Mouse (Mus musculus) G1E (cell line): ENCODE data around the gene Gm3286. TPM values are rescaled to one million over a fixed set of nuclear protein-coding genes. Genes with fewer than 3 reads are reported as not detected.
"Not testable (repeated sequence)": the region's sequence is repeated elsewhere in the genome, so short reads cannot be mapped to it uniquely, and the experiment has no call there.

ENCODE experiments used
- ATAC-seq: 2 replicates; pipeline ENCODE4 v1.8.0; 2016; ENCODE audit warnings: mild to moderate bottlenecking; ENCODE audit not compliant: insufficient number of reproducible peaks, poor library complexity, low FRiP score, severe bottlenecking; ENCODE audit errors: extremely low read depth
- DNase-seq: peaks from one replicate; pipeline ENCODE4 v3.0.0; 2012; ENCODE audit warnings: low spot score
- H3K27me3 ChIP-seq: 2 replicates; pipeline ENCODE4 v1.6.1; 2012; ENCODE audit warnings: mild to moderate bottlenecking, low read length, inconsistent platforms; ENCODE audit not compliant: insufficient read depth
- H3K36me3 ChIP-seq: replicated peaks from 2 replicates; pipeline ENCODE3; 2012; ENCODE audit warnings: mild to moderate bottlenecking, inconsistent platforms
- H3K4me1 ChIP-seq: 2 replicates; pipeline ENCODE4 v1.6.1; 2012; ENCODE audit warnings: low read depth, low read length, inconsistent platforms, mixed read lengths; ENCODE audit not compliant: insufficient read depth
- H3K4me3 ChIP-seq: 2 replicates; pipeline ENCODE4 v1.5.1; 2012; ENCODE audit warnings: low read depth, mild to moderate bottlenecking, inconsistent platforms, low read length, moderate library complexity, mixed read lengths
- H3K9me3 ChIP-seq: replicated peaks from 2 replicates; pipeline ENCODE4 v1.6.1; 2012; ENCODE audit warnings: inconsistent platforms
- polyA plus RNA-seq: library from polyadenylated mRNA; stranded (reverse); fragments of >175 nt; gene quantifications from 2 replicates; pipeline ENCODE4 v1.2.3, GENCODE M21; 2012
- total RNA-seq, 2 experiments: library from RNA; stranded (forward) in 1 of 2; stranded (reverse) in 1 of 2; fragments of 200-1000 nt in 1 of 2; fragments of >200 nt in 1 of 2; fragmentation: Nextera tagmentation in 1 of 2; gene quantifications; 2 replicates each; pipeline ENCODE4 v1.2.3; 2014 to 2017

The Gm3286 gene
- total RNA-seq (2014; fragmentation: Nextera tagmentation) (not detected in 2 replicates), total RNA-seq (2017) (0.38 TPM in 1 of 2 replicates, not detected in the other), polyA plus RNA-seq (not detected in 2 replicates)

DNA sequence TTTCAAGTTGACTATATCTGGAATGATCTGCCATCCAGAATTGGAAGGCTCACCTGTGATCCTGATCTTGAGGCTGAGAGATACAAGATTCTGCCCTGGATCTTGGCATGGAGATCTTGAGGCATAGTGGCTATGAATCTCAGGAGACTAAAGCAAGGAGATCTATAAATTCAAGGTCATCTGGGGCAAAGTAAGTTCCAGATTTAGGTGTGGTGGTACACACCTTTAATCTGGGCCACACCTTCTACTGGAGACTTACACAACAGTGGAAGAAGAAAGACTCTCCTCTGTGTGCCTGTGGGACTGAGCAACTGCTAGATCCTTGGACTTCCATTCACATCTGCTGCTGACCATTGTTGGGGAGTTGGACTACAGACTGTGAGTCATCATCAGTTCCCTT is at the start of gene Gm3286:
Gm3286 (plus strand) TSS at position 301 of the 400 bp plus-strand sequence.
- not testable (repeated sequence) for H3K4me3 ChIP-seq, H3K36me3 ChIP-seq, H3K9me3 ChIP-seq, H3K4me1 ChIP-seq, DNase-seq, ATAC-seq, H3K27me3 ChIP-seq

Other genes with a start within 250 kb of the Gm3286 start
- not detected in 2 replicates for gene Gm10424, start 238.0 kb upstream of the Gm3286 start, total RNA-seq (2014; fragmentation: Nextera tagmentation)
- not detected in 2 replicates for gene Gm10424, start 238.0 kb upstream of the Gm3286 start, total RNA-seq (2017)
- gene Gm10424, start 238.0 kb upstream of the Gm3286 start, polyA plus RNA-seq, result not detected in 2 replicates
- gene Gm3259, start 204.8 kb upstream of the Gm3286 start, total RNA-seq (2014; fragmentation: Nextera tagmentation), result not detected in 2 replicates
- gene Gm3259, start 204.8 kb upstream of the Gm3286 start, total RNA-seq (2017), result 0.06 and 0.11 TPM in 2 replicates
- gene Gm3259, start 204.8 kb upstream of the Gm3286 start, polyA plus RNA-seq, result not detected in 2 replicates
- not detected in 2 replicates for gene D5Ertd577e, start 54.0 kb upstream of the Gm3286 start, total RNA-seq (2014; fragmentation: Nextera tagmentation)
- not detected in 2 replicates for gene D5Ertd577e, start 54.0 kb upstream of the Gm3286 start, total RNA-seq (2017)
- gene D5Ertd577e, start 54.0 kb upstream of the Gm3286 start, polyA plus RNA-seq, result not detected in 2 replicates
- gene Gm7971, start 84.1 kb downstream of the Gm3286 start, total RNA-seq (2014; fragmentation: Nextera tagmentation), result not detected in 2 replicates
- gene Gm7971, start 84.1 kb downstream of the Gm3286 start, total RNA-seq (2017), result 0.22 TPM in 1 of 2 replicates, not detected in the other
- not detected in 2 replicates for gene Gm7971, start 84.1 kb downstream of the Gm3286 start, polyA plus RNA-seq
- gene Gm7978, start 225.4 kb downstream of the Gm3286 start, total RNA-seq (2014; fragmentation: Nextera tagmentation), result not detected in 2 replicates
- 0.05 TPM in 1 of 2 replicates, not detected in the other for gene Gm7978, start 225.4 kb downstream of the Gm3286 start, total RNA-seq (2017)
- gene Gm7978, start 225.4 kb downstream of the Gm3286 start, polyA plus RNA-seq, result not detected in 2 replicates
- not detected in 2 replicates for gene Gm7982, start 231.3 kb downstream of the Gm3286 start, total RNA-seq (2014; fragmentation: Nextera tagmentation)
- 0.11 TPM in 1 of 2 replicates, not detected in the other for gene Gm7982, start 231.3 kb downstream of the Gm3286 start, total RNA-seq (2017)
- gene Gm7982, start 231.3 kb downstream of the Gm3286 start, polyA plus RNA-seq, result not detected in 2 replicates